Mouse (Mus musculus) forebrain, postnatal 0 days (tissue): ENCODE measurements at regions not wholly inside any gene's neighbourhood (a gene's known extent, or its start where the extent isn't known, plus 50 kb on each side); places are given as distances from the start of the nearest gene placed in this dataset.

Experiments
- ATAC-seq: fragments of 200-750 bp; cut with Nextera tagmentation; 2 replicates; pipeline ENCODE4 v1.8.0; 2017; ENCODE audit warnings: mild to moderate bottlenecking, moderate library complexity
- DNase-seq: peaks from one replicate; pipeline ENCODE4 v3.0.0-alpha.2; 2015
- H3K27ac ChIP-seq: fragments of 300-500 bp; sonication (generic); 2 replicates; pipeline ENCODE4 v1.5.1; 2014; ENCODE audit warnings: low read depth, mild to moderate bottlenecking, antibody characterized with exemption, low read length, moderate library complexity, mixed read lengths
- H3K27me3 ChIP-seq: fragments of 300-500 bp; sonication (generic); 2 replicates; pipeline ENCODE4 v1.6.1; 2014; ENCODE audit warnings: mild to moderate bottlenecking, low read length, mixed read lengths; ENCODE audit not compliant: insufficient read depth
- H3K36me3 ChIP-seq: fragments of 300-500 bp; sonication (generic); 2 replicates; pipeline ENCODE4 v1.6.1; 2014; ENCODE audit warnings: mild to moderate bottlenecking, moderate library complexity; ENCODE audit not compliant: insufficient read depth
- H3K4me1 ChIP-seq: fragments of 300-500 bp; sonication (generic); 2 replicates; pipeline ENCODE4 v1.6.1; 2014; ENCODE audit warnings: antibody characterized with exemption; ENCODE audit not compliant: insufficient read depth
- H3K4me2 ChIP-seq: fragments of 300-500 bp; sonication (generic); 2 replicates; pipeline ENCODE4 v1.6.1; 2014; ENCODE audit warnings: low read depth, mild to moderate bottlenecking, moderate library complexity
- H3K4me3 ChIP-seq: fragments of 300-500 bp; sonication (generic); 2 replicates; pipeline ENCODE4 v1.5.1; 2014; ENCODE audit warnings: low read depth, low read length, mixed read lengths
- H3K9ac ChIP-seq: fragments of 300-500 bp; sonication (generic); 2 replicates; pipeline ENCODE4 v1.6.1; 2014; ENCODE audit warnings: mild to moderate bottlenecking
- H3K9me3 ChIP-seq: fragments of 300-500 bp; sonication (generic); 2 replicates; pipeline ENCODE4 v1.6.1; 2016; ENCODE audit warnings: low read length
- CTCF ChIP-seq: sonication (generic); IDR thresholded peaks from 2 replicates; pipeline ENCODE4 v1.5.1; 2016; ENCODE audit warnings: antibody characterized with exemption, control low read depth, low read depth
- WGBS: fragments of 180-500 bp; shearing (Covaris S2); extraction: QIAGEN DNeasy Blood & Tissue Kit; methylation state at CpG from one replicate; pipeline ENCODE4 v1.1.7; 2014; 5-methylcytosine and 5-hydroxymethylcytosine counted together

GRCm38 (mm10) chr7:137748936-137749335, 311.5 kb downstream of the Glrx3 start:
- H3K27me3 ChIP-seq: no peaks in the 10 kb centered on the region
- H3K27ac ChIP-seq: no peak overlapping the region; the same call in 1 of the 2 replicates
- H3K4me3 ChIP-seq: no peak overlapping the region
- H3K9me3 ChIP-seq: no peaks in the 10 kb centered on the region
- ATAC-seq (peak; percentile 38; the same call in 1 of the 2 replicates), DNase-seq (peak; percentile 62)
- no peaks in the 10 kb centered on the region; the same call in 1 of the 2 replicates for H3K4me1 ChIP-seq
- no peak for TF ChIP-seq CTCF
- H3K36me3 ChIP-seq: no peaks in the 10 kb centered on the region
- WGBS: 43% methylated on average over 7 of the region's 7 CpGs
- no peak overlapping the region for H3K4me2 ChIP-seq
- no peak overlapping the region for H3K9ac ChIP-seq

GRCm38 (mm10) chr7:137750741-137751140, 313.3 kb downstream of the Glrx3 start:
- WGBS: 73% methylated on average over 1 of the region's 1 CpGs
- H3K9ac ChIP-seq: no peak overlapping the region
- DNase-seq (no peak), ATAC-seq (no peak)
- no peak for TF ChIP-seq CTCF
- H3K27ac ChIP-seq: no peak overlapping the region
- H3K27me3 ChIP-seq: no peaks in the 10 kb centered on the region
- no peak overlapping the region for H3K4me2 ChIP-seq
- H3K4me1 ChIP-seq: no peaks in the 10 kb centered on the region; the same call in 1 of the 2 replicates
- no peaks in the 10 kb centered on the region for H3K9me3 ChIP-seq
- no peak overlapping the region for H3K4me3 ChIP-seq
- no peaks in the 10 kb centered on the region for H3K36me3 ChIP-seq

GRCm38 (mm10) chr7:137751151-137751859, 313.9 kb downstream of the Glrx3 start:
- TF ChIP-seq CTCF: no peak
- WGBS: 62% methylated on average over 4 of the region's 4 CpGs
- Histone ChIP-seq H3K4me3 (no peak overlapping the region), H3K36me3 (no peaks in the 10 kb centered on the region), H3K4me1 (no peaks in the 10 kb centered on the region; the same call in 1 of the 2 replicates), H3K9me3 (no peaks in the 10 kb centered on the region), H3K4me2 (no peak overlapping the region), H3K27ac (no peak overlapping the region), H3K9ac (no peak overlapping the region), H3K27me3 (no peaks in the 10 kb centered on the region)
- no peak for ATAC-seq
- no peak for DNase-seq

- TF ChIP-seq CTCF: no peak
- Histone ChIP-seq H3K27me3 (no peaks in the 10 kb centered on the region), H3K9me3 (no peaks in the 10 kb centered on the region), H3K4me1 (no peaks in the 10 kb centered on the region), H3K36me3 (no peaks in the 10 kb centered on the region), H3K4me2 (no peak overlapping the region), H3K4me3 (no peak overlapping the region), H3K9ac (no peak overlapping the region), H3K27ac (no peak overlapping the region)
- DNase-seq (no peak), ATAC-seq (no peak)
- WGBS: 76% methylated on average over 3 of the region's 3 CpGs
These were observed 328.5 kb downstream of the Glrx3 start for GRCm38 (mm10) chr7:137765961-137766360.

- Histone ChIP-seq H3K4me2 (no peak overlapping the region), H3K27me3 (no peaks in the 10 kb centered on the region), H3K4me3 (no peak overlapping the region), H3K9ac (no peak overlapping the region), H3K4me1 (no peaks in the 10 kb centered on the region), H3K27ac (no peak overlapping the region), H3K9me3 (no peaks in the 10 kb centered on the region), H3K36me3 (no peaks in the 10 kb centered on the region)
- TF ChIP-seq CTCF: no peak
- no peak for ATAC-seq
- 54% methylated on average over 2 of the region's 2 CpGs for WGBS
- DNase-seq: no peak
These were observed 329.3 kb downstream of the Glrx3 start for GRCm38 (mm10) chr7:137766721-137767120.

GRCm38 (mm10) chr7:137773051-137773964, 335.9 kb downstream of the Glrx3 start:
- WGBS: 29% methylated on average over 7 of the region's 7 CpGs
- Histone ChIP-seq H3K9ac (no peak overlapping the region), H3K36me3 (no peaks in the 10 kb centered on the region), H3K27me3 (no peaks in the 10 kb centered on the region), H3K9me3 (no peaks in the 10 kb centered on the region), H3K4me2 (no peak overlapping the region), H3K27ac (peak overlapping the region; percentile 62), H3K4me3 (no peak overlapping the region), H3K4me1 (peaks cover 13% of the 10 kb centered on the region; the same call in 1 of the 2 replicates)
- no peak for TF ChIP-seq CTCF
- peak; percentile 46 for DNase-seq
- peak; percentile 43; the same call in 1 of the 2 replicates for ATAC-seq

- no peak for TF ChIP-seq CTCF
- Histone ChIP-seq H3K9ac (no peak overlapping the region), H3K4me1 (peaks cover 13% of the 10 kb centered on the region; the same call in 1 of the 2 replicates), H3K4me3 (no peak overlapping the region), H3K27me3 (no peaks in the 10 kb centered on the region), H3K36me3 (no peaks in the 10 kb centered on the region), H3K4me2 (no peak overlapping the region), H3K9me3 (no peaks in the 10 kb centered on the region), H3K27ac (peak overlapping the region; percentile 60)
- DNase-seq: peak; percentile 63
- peak; percentile 86 for ATAC-seq
- 12% methylated on average over 7 of the region's 7 CpGs for WGBS
These were observed 336.5 kb downstream of the Glrx3 start for GRCm38 (mm10) chr7:137773965-137774310.
